Mouse (Mus musculus): Measurements from ENCODE around the gene Hspb3.

DNA sequence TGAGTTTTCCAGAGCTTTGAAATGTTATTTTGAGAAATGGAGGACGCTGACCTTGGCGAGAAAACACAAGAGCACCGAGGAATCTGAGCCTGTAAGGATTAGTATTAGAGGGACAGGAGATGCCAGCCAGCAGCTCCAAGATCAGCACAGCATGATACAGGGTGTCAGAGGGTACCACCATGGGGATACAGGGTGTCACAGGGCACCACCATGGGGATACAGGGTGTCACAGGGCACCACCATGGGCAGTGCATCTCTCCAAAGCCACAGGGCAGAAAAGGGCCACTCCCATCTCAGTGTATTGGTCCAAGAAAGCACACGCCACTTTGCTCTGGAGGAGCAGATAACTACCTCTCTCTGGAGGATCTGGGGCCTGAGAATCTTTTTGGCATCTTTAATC is 6.8 kb downstream of the Hspb3 start:
- TF ChIP-seq CTCF (IDR thresholded peaks at IDR 0.05; ENCODE audit: borderline replicate concordance, insufficient read depth, low read depth, low read length): no peak
- no peak for TF ChIP-seq POLR2A (IDR thresholded peaks at IDR 0.05; ENCODE audit: borderline replicate concordance, insufficient read depth, low read length)

Data from cerebellum, adult 2 months (tissue).